Mouse (Mus musculus): ENCODE measurements around the gene Heatr4.

DNA sequence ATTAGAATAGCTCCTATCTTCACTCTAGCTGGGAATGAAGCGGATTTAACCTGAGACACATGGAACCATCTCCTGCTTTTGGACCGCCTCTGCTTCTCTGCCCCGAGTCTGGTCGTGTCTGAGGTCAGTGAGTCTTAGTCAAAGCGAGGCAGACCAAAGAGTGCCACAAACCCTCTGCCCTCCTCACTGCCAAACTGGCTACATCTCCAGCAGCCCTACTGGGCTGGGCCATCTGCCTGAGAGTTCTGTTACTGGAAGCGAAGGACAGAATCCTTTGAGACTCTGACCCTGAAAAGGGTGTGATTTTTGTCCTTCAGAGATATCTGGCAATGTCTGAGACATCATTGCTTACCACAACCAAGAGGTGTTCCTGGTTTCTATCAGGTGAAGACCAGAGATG is 5.8 kb downstream of the Heatr4 start:
- TF ChIP-seq GATA1 (IDR thresholded peaks at IDR 0.05; ENCODE audit: low read length) (no peak), TAL1 (IDR thresholded peaks at IDR 0.05; ENCODE audit: low read length) (no peak)

All from erythroblast, embryonic 14.5 days (primary cell).